Mouse (Mus musculus) cortical plate, adult 2 months (tissue): ENCODE measurements at regions not wholly inside any gene's neighbourhood (a gene's known extent, or its start where the extent isn't known, plus 50 kb on each side); places are given as distances from the start of the nearest gene placed in this dataset.

Experiments
- CTCF ChIP-seq: fragments of 200-500 bp; IDR thresholded peaks from 2 replicates; pipeline ENCODE4 v1.5.1; 2011; ENCODE audit warnings: mild to moderate bottlenecking, control low read depth, low read length; ENCODE audit not compliant: insufficient read depth; ENCODE audit errors: extremely low read depth
- POLR2A ChIP-seq: fragments of 200-500 bp; IDR thresholded peaks from 2 replicates; pipeline ENCODE4 v1.6.1; 2011; ENCODE audit warnings: mild to moderate bottlenecking, low read length, control low read depth; ENCODE audit not compliant: insufficient read depth; ENCODE audit errors: extremely low read depth

GRCm38 (mm10) chr16:9151936-9152335 lies 322.0 kb downstream of the 1810013L24Rik start:
- no peak for TF ChIP-seq CTCF
- no peak for TF ChIP-seq POLR2A
